Mouse (Mus musculus) testis, adult 2 months (tissue): ENCODE data around the gene Cxcl14. TPM values are rescaled to one million over a fixed set of nuclear protein-coding genes. Genes with fewer than 3 reads are reported as not detected.
A peak's percentile ranks its signal among the peaks of the same experiment; 100 is the strongest.

ENCODE experiments used
- H3K27ac ChIP-seq: fragments of 200-500 bp; 2 replicates; pipeline ENCODE4 v1.5.1; 2012; ENCODE audit warnings: low read depth, low read length; ENCODE audit not compliant: control insufficient read depth, insufficient read depth
- H3K27me3 ChIP-seq: fragments of 200-500 bp; 2 replicates; pipeline ENCODE4 v1.6.1; 2012; ENCODE audit warnings: mild to moderate bottlenecking, low read length, moderate library complexity; ENCODE audit not compliant: control insufficient read depth, insufficient read depth
- H3K36me3 ChIP-seq: fragments of 200-500 bp; 2 replicates; pipeline ENCODE4 v1.6.1; 2012; ENCODE audit warnings: mild to moderate bottlenecking, low read length; ENCODE audit not compliant: control insufficient read depth, insufficient read depth
- H3K4me1 ChIP-seq: fragments of 200-500 bp; 2 replicates; pipeline ENCODE4 v1.6.1; 2012; ENCODE audit warnings: low read length; ENCODE audit not compliant: control insufficient read depth, insufficient read depth
- H3K4me3 ChIP-seq: fragments of 200-500 bp; 2 replicates; pipeline ENCODE4 v1.5.1; 2012; ENCODE audit warnings: low read depth, mild to moderate bottlenecking, low read length, moderate library complexity, mixed read lengths; ENCODE audit not compliant: control insufficient read depth
- CTCF ChIP-seq: fragments of 200-500 bp; IDR thresholded peaks from 2 replicates; pipeline ENCODE4 v1.5.1; 2012; ENCODE audit warnings: low read depth, mild to moderate bottlenecking, inconsistent platforms, low read length, moderate library complexity; ENCODE audit not compliant: control insufficient read depth, insufficient read depth, insufficient replicate concordance
- POLR2A ChIP-seq: fragments of 200-500 bp; IDR thresholded peaks from 2 replicates; pipeline ENCODE4 v1.6.1; 2012; ENCODE audit warnings: low read depth, mild to moderate bottlenecking, inconsistent platforms, low read length, moderate library complexity; ENCODE audit not compliant: control insufficient read depth
- polyA plus RNA-seq: library from polyadenylated mRNA; depleted of rRNA; stranded (reverse); fragments of >200 nt; gene quantifications from 2 replicates; pipeline ENCODE4 v1.2.3, GENCODE M21; 2012

Cxcl14 gene
- polyA plus RNA-seq, 1 experiment, result 1.3 TPM

GRCm38 (mm10) chr13:56267396-56267795 is 29.0 kb downstream of the Cxcl14 start:
- Histone ChIP-seq H3K4me3 (no peak overlapping the region), H3K27me3 (no peaks in the 10 kb centered on the region), H3K4me1 (no peaks in the 10 kb centered on the region; the same call in 1 of the 2 replicates), H3K27ac (no peak overlapping the region), H3K36me3 (no peaks in the 10 kb centered on the region)
- no peak for TF ChIP-seq POLR2A
- peak; percentile 77 for TF ChIP-seq CTCF

- H3K27ac ChIP-seq, result no peak overlapping the region
- H3K36me3 ChIP-seq, result no peaks in the 10 kb centered on the region
- TF ChIP-seq POLR2A, result no peak
- TF ChIP-seq CTCF, result 0 out of 2 replicates have a peak, but pooled peaks have one; percentile 12
- no peak overlapping the region for H3K4me3 ChIP-seq
- no peaks in the 10 kb centered on the region for H3K27me3 ChIP-seq
- H3K4me1 ChIP-seq, result no peaks in the 10 kb centered on the region; the same call in 1 of the 2 replicates
Observed at GRCm38 (mm10) chr13:56266435-56266834, 29.9 kb downstream of the Cxcl14 start.

- no peak overlapping the region for H3K27ac ChIP-seq
- no peaks in the 10 kb centered on the region; the same call in 1 of the 2 replicates for H3K4me1 ChIP-seq
- no peak overlapping the region for H3K4me3 ChIP-seq
- TF ChIP-seq CTCF (no peak), POLR2A (no peak)
- no peaks in the 10 kb centered on the region for H3K36me3 ChIP-seq
- no peaks in the 10 kb centered on the region for H3K27me3 ChIP-seq
Observed at GRCm38 (mm10) chr13:56265661-56266060, 30.7 kb downstream of the Cxcl14 start.

GRCm38 (mm10) chr13:56262269-56262668 is 34.1 kb downstream of the Cxcl14 start:
- Histone ChIP-seq H3K27ac (no peak overlapping the region), H3K27me3 (peaks cover 12% of the 10 kb centered on the region), H3K4me1 (peaks cover 6% of the 10 kb centered on the region), H3K36me3 (no peaks in the 10 kb centered on the region), H3K4me3 (no peak overlapping the region)
- TF ChIP-seq POLR2A (no peak), CTCF (no peak)

- TF ChIP-seq CTCF (no peak), POLR2A (no peak)
- Histone ChIP-seq H3K27ac (no peak overlapping the region), H3K4me3 (no peak overlapping the region), H3K4me1 (peaks cover 6% of the 10 kb centered on the region), H3K27me3 (peaks cover 12% of the 10 kb centered on the region), H3K36me3 (no peaks in the 10 kb centered on the region)
Observed at GRCm38 (mm10) chr13:56260344-56260780, 36.0 kb downstream of the Cxcl14 start.

GRCm38 (mm10) chr13:56259926-56260250 is 36.5 kb downstream of the Cxcl14 start:
- Histone ChIP-seq H3K4me1 (peaks cover 6% of the 10 kb centered on the region), H3K4me3 (no peak overlapping the region), H3K36me3 (no peaks in the 10 kb centered on the region), H3K27me3 (peaks cover 12% of the 10 kb centered on the region), H3K27ac (no peak overlapping the region)
- TF ChIP-seq POLR2A, result no peak
- TF ChIP-seq CTCF, result no peak

GRCm38 (mm10) chr13:56259021-56259925 is 37.1 kb downstream of the Cxcl14 start:
- Histone ChIP-seq H3K27ac (no peak overlapping the region), H3K36me3 (no peaks in the 10 kb centered on the region), H3K27me3 (peaks cover 12% of the 10 kb centered on the region), H3K4me3 (peak overlapping the region; percentile 41), H3K4me1 (peaks cover 6% of the 10 kb centered on the region)
- no peak for TF ChIP-seq POLR2A
- no peak for TF ChIP-seq CTCF
